Mouse (Mus musculus): Measurements from ENCODE around the gene Prl7d1. TPM values are rescaled to one million over a fixed set of nuclear protein-coding genes. Genes with fewer than 3 reads are reported as not detected.

The Prl7d1 gene
- polyA plus RNA-seq, 1 experiment from 2014 or later = not detected

Other genes with a start within 250 kb of the Prl7d1 start
- not detected in 2 replicates for gene Prl8a8, start 203.5 kb downstream of the Prl7d1 start, polyA plus RNA-seq (2014; fragmentation: Nextera tagmentation; extraction: Ambion mirVana)
- not detected in 2 replicates for gene Prl8a9, start 152.1 kb downstream of the Prl7d1 start, polyA plus RNA-seq (2014; fragmentation: Nextera tagmentation; extraction: Ambion mirVana)
- gene Prl8a1, start 134.6 kb downstream of the Prl7d1 start, polyA plus RNA-seq (2014; fragmentation: Nextera tagmentation; extraction: Ambion mirVana) = not detected in 2 replicates
- not detected in 2 replicates for gene Prl7b1, start 106.2 kb downstream of the Prl7d1 start, polyA plus RNA-seq (2014; fragmentation: Nextera tagmentation; extraction: Ambion mirVana)
- not detected in 2 replicates for gene Prl7a1, start 74.2 kb downstream of the Prl7d1 start, polyA plus RNA-seq (2014; fragmentation: Nextera tagmentation; extraction: Ambion mirVana)
- gene Prl7a2, start 48.7 kb downstream of the Prl7d1 start, polyA plus RNA-seq (2014; fragmentation: Nextera tagmentation; extraction: Ambion mirVana) = not detected in 2 replicates
- not detected in 2 replicates for gene Prl7c1, start 64.1 kb upstream of the Prl7d1 start, polyA plus RNA-seq (2014; fragmentation: Nextera tagmentation; extraction: Ambion mirVana)
- not detected in 2 replicates for gene Prl2a1, start 84.9 kb upstream of the Prl7d1 start, polyA plus RNA-seq (2014; fragmentation: Nextera tagmentation; extraction: Ambion mirVana)
- gene Prl2c1, start 132.6 kb upstream of the Prl7d1 start, polyA plus RNA-seq (2014; fragmentation: Nextera tagmentation; extraction: Ambion mirVana) = not detected in 2 replicates